Mouse (Mus musculus): ENCODE data around the gene Ifit3b.
"Not testable (repeated sequence)": the region's sequence is repeated elsewhere in the genome, so short reads cannot be mapped to it uniquely, and the experiment has no call there.

Gene Ifit3b

DNA sequence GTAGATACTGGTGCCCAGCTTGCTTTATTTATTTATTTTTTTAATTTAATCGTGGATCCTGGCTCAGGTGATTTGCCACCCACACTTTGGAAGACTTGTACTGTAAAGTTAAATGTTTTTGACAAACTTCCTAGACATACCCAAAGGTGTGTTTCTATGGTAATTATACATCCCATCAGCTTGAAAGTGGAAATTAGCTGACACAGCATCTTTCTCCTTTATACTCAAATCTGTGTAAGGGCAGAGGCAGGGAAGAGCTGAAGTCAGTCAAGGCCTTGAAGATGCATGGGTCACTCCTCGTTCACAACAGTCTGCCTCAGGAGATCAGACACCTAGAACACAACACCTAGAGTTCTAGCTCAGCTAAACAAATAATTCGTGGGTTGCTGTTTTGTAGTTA, 2.3 kb downstream of the Ifit3b start:
- DNase-seq (ENCODE audit: low read depth, low spot score): not testable (repeated sequence)

DNA sequence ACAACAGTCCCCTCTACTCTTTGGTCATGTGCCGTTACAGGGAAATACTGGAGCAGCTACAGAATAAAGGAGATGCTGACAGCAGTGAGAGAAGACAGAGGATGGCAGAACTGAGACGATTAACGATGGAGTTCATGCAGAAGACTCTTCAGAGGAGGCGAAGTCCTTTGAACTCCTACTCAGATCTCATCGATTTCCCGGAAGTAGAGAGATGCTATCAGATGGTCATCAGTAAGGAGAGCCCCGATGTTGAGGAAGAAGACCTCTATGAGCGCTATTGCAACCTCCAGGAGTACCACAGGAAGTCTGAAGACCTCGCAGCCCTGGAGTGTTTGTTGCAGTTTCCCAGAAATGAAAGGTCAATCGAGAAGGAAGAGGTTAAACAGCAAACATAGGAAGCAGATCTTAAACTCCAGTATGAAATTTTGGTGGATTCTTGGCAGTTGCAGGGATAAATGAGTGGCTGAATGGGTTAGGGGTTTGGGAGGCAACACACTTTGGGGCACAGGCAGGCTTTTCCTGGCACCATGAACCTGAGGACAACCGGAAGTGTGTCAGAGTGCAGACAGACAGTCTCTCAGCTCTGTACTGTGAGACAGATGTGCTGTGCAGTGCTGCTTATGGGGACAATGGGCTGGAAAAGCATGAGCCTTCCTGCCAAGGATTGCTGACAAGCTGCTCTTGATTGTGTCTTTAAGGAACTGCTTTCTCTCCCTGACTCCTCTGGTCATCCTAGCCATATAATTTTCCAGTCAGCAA, 4.7 kb downstream of the Ifit3b start:
- DNase-seq (ENCODE audit: low read depth, low spot score): not testable (repeated sequence)

DNA sequence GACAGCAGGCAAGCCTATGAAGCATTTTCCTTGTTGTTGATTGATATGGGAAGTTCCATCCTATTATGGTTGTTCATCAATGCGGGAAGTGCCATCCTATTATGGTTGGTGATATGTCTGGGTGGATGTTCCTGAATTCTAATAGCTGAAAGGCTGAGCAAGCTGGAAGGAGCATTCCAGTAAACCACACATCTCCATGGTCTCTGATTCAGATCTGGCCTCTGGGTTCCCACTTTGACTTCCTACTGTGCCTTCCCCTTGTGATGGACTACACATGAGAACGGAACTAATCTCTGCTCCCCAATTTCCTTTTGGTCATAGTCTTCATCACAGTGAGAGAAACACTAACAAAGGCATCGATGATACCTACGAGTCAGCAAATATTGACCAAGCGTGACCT, 13.1 kb downstream of the Ifit3b start:
- no peak for DNase-seq (ENCODE audit: low read depth, low spot score)

DNA sequence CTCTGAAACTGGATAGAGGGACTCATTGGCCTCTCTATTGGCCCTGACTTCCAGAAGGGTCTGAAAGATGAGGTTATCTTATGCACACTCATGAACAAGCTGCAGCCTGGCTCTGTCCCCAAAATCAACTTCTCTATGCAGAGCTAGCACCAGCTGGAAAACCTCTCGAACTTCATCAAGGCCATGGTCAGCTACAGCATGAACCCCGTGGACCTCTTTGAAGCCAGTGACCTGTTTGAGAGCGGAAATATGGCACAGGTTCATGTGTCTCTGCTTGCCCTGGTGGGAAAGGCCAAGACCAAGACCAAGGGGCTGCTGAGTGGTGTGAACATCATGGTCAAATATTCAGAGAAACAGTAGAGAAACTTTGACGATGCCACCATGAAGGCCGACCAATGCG, 16.0 kb downstream of the Ifit3b start:
- DNase-seq (ENCODE audit: low read depth, low spot score): no peak

DNA sequence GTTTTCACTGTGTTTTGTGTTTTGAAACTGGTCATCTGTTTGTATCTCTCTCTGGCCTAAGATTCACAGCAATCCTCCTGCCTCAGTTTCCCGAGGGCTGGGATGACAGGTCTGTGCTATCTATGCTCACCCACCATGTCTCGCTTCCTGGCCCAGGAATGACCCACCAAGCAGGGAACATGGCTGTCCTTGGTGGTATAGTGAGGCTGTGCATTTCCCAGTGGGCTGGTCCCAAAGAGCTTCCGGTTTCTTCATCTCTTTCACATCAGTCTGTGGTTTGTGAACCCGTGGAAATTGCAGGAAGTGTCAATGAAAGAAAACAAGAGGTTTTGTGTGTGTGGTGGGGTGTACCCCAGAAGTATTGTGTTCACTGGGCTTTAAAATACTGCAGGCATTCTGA, 16.9 kb downstream of the Ifit3b start:
- no peak for DNase-seq (ENCODE audit: low read depth, low spot score)

DNA sequence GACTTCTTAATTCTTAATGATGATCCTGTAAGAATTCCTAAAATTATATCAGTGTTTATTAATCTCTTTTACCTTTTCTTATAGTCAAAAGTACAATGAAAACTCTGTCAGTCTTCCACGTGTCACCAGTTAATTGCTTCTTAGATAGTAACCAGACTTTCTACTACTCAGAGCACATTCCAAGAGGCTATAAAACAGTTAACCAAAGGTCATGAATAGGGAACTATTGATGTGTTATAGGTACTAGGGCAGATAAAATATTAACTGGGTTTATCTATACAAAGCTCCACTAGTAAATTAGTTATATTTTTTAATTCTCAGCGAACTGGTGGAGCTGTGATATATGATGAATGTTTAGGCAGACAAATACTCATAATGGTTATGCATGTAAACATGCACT, 19.7 kb downstream of the Ifit3b start:
- DNase-seq (ENCODE audit: low read depth, low spot score): no peak

DNA sequence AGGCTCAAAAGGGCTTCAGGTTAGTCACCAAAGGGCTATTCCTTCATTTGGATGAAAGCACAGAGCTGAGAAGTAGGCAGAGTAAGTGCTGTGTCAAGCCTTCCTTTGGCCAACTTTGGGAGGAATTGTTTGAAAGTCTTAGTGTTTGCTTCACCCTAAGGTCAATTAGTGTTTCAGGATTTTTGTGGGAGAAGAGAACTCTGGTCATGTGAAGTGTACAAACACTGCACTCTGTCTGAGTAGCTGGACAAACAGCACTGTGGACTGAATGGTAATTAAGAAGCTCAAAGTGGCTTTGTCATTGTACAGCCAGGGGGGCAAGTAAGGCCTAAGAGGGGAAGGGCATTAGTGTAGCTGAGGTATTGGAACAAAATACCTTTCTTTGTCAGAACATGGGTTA, 23.7 kb downstream of the Ifit3b start:
- no peak for DNase-seq (ENCODE audit: low read depth, low spot score)

DNA sequence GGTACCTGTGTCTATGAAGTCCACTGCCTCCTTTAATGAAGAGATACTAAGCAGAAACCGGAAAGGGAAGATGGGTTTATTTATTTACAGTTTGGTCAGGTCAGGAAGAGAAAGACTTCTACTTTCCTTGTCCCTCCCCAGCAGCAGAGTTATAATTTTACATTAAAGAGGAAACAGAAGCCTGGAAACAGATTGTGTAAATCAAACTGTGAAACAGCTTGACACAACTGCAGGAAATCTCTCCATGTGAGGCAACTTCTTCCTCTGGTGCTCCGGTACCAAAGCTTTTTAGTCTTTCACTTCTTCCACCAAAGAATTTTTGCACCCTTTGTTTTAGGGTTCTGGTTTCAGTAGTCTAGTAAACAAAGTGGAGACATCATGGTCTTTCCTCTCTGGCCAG, 25.7 kb downstream of the Ifit3b start:
- no peak for DNase-seq (ENCODE audit: low read depth, low spot score)

DNA sequence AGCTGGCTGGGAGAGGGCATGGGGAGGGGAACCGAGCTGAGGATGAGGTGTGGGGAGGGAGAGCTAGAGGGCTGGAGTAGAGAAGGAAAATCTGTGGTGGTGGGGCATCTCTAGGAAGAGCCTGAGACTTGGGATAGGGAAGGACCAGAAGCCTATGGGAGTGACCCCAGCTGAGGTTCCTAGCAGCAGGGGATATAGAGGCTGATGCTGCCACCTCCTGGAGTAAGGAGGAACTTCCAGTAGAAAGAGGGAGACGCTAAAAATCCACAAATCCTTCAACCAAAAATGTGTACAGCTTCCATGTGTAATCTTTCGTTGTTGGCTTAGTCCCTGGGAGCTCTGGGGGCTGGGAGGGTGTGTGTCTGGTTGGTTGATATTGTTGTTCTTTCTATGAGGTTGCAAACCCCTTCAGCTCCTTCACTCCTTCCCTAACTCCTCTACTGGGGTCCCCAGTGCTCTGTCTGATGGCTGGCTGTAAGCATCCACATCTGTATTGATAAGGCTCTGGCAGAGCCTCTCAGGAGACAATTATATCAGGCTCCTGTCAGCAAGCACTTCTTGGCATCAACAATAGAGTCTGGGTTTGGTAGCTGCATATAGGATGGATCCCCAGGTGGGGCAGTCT, 29.3 kb downstream of the Ifit3b start:
- DNase-seq (ENCODE audit: low read depth, low spot score): no peak

DNA sequence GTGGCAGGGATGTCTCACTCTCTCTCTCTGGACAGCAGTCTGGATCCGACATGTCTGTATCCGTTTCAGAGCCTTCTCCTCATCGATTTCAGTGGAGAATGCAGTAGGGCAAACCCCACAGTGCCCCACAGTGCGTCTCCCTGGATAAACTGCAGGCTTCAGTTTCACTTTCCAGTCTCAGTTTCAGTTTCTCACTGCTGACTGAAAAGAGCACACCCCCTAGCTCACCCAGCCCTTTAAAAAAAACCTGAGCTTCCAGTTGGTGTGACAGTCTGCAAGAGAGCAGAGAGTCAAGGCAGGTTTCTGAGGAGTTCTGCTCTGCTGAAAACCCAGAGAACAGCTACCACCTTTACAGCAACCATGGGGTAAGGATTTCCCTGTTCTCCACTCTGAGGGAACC, 32.9 kb downstream of the Ifit3b start, which contains the start of the genes Ifit1bl2 and Ifit1:
Ifit1bl2 (minus strand) TSS at position 121 of the 400 bp plus-strand sequence.
Ifit1 (plus strand) TSS at position 249 of the 400 bp plus-strand sequence.
- no peak for DNase-seq (ENCODE audit: low read depth, low spot score)

DNA sequence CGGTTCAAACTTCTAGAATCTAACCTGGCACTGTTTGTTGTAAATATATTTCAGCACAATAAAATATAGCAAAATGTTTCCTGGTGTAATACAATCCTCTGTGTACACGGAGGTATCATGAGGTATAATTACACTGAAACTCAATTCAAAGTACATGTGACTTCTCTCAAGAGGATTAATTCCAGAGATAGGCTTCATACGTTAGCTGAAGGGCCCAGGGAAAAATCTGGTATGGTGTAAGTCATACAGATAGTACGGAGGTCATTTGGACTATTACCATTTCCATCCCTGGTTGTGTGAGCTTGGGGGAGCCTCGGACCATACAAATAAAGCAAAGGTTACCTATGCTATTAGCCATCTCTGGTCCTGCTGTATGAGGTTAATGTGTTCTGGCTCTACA, 34.8 kb downstream of the Ifit3b start:
- no peak for DNase-seq (ENCODE audit: low read depth, low spot score)

DNA sequence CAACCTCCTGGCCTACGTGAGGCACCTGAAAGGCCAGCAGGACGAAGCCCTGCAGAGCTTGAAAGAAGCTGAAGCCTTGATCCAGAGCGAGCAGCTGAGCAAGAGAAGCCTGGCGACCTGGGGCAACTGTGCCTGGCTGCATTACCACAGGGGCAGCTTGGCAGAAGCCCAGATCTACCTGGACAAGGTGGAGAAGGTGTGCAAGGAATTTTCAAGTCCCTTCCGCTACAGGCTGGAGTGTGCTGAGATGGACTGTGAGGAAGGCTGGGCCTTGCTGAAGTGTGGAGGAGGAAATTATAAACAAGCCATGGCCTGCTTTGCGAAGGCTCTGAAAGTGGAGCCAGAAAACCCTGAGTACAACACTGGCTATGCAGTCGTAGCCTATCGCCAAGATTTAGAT, 39.9 kb downstream of the Ifit3b start:
- DNase-seq (ENCODE audit: low read depth, low spot score): not testable (repeated sequence)

DNA sequence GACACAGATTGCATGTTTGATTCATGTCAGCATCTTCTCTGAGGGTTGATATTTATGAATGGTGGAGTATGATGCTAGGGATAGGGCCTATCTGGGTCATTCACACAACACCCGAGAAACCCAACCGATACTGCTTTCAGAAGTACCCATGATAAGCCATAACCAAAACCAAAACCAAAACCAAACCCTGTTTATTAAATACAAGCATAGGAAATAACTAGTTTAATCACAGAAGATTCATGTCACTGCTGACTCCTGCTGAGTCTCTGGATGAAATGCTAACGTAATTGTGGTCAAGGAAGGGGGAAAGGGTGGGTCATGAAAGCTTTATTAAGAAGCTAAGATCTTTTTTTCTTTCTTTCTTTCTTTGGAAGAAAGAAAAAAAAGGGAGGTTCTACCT, 42.5 kb downstream of the Ifit3b start:
- no peak for DNase-seq (ENCODE audit: low read depth, low spot score)

DNA sequence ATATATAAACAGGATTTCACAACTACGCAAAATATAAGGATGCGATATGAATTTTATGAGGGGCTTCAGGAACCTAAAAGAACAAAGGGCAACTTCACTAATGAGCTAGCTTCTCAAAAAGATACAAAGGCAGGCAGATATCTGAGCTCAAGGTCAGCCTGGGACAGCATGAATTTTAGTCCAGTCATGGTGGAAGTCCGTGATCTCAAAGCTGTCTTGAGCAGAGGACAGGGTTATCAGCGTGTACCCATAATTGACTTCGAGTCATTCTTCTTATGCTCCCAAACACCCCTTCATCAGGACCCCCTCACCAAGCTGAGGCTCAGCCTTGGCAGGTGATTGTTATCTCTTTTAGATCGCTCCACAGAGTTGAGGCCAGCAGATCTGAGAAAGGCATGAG, 43.2 kb downstream of the Ifit3b start:
- no peak for DNase-seq (ENCODE audit: low read depth, low spot score)

DNA sequence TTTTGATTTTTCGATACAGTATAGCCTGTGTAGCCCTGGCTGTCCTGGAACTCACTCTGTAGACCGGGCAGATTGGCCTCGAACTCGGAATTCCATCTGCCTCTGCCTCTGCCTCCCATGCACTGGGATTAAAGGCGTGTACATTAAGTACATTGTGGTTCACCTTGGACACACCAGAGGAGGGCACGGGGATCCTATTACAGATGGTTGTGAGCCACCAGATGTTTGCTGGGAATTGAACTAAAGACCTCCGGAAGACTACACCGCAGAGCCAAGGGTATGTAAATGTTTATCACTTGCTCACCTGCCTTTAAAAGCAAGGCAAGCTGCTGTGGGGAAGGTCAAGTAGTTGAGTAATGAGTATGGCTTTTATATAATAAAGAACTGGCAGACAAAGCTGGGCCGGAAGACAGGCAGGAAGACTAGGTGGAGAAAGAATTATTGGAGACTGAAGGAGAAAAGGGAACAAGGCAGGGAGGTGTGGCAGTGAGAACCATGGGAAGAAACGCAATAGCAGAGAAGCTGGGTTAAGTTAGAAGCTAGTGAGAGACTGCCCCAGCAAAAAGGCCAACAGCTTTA, 47.5 kb downstream of the Ifit3b start:
- DNase-seq (ENCODE audit: low read depth, low spot score): no peak

DNA sequence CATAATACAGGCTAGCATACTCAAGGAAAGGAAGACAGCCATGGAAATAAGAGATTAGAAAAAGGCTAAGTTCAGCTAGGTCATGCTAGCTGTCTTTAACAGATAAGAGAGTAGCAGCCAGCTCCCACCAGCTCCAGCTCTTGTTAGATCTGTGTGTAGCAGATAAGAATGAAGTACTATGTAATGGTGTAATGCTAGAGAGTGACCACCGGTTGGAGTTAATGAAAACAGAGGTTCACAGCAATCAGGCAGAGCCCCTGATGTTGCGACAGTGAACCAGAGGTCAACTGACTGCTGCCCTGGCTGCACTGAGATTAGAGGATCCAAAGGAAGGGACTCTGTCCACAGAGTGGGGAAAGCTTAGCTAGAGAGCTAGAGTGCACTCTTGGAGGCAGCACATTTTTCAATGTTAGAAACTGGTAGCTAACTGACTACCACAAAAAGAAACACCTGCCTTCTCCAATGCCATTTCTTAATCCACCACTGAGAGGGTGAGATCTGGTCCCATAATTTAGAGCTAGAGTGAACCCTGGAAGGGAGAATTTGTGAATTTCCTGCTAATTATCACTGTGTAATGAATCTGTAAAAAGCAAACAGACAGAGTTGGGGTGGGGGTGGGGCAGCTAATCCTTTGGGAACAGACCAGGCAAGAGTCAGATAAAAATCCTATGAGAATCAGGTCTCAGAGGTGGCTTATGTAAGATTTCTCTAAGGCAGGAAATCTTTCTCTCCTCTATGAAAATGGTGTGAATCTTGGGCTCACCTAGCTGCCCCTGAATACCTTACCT, 48.9 kb downstream of the Ifit3b start:
- peak; percentile 75 for DNase-seq (ENCODE audit: low read depth, low spot score)

DNA sequence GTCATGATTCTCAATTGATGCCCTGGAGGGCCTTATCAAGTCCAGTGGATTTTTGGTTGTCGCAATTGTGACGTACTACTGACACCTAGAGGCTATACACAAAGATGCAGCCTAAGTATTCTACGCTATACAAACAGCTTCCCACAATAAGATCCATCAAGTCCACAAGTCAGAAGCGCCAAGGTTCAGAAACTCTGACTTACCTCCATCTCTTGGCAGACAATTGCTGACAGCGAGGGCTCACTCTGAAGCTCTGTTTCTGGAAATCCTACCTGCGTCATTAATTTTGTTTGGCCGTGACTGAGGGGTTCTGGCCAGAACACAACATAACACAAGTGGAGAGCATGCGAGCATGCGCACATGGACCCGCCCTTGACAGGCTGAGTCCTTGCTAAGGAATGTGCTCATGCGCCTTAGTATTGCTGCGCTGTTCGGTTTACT, 54.3 kb downstream of the Ifit3b start:
- peak; percentile 64 for DNase-seq (ENCODE audit: low read depth, low spot score)

DNA sequence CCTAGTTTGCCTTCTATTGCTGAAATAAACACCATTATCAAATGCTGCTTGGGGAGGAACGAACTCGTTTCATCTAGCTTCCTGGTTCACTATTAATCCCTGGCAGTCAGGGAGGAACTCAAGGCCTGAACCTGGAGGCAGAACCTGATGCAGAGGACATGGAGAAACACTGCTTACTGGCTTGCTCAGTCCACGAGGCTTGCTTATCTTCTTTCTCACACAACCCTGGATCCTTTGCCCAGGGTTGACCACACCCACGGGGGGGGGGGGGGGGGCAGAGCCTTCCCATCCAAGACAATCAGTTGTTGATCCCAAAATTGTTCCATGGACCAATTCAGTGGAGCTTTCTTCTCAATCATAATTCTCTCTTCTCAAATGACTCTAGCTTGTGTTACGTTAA, 55.0 kb downstream of the Ifit3b start:
- DNase-seq (ENCODE audit: low read depth, low spot score): no peak
